Mouse (Mus musculus) limb, embryonic 10.5 days (tissue): ENCODE measurements around the gene Spic. TPM values are rescaled to one million over a fixed set of nuclear protein-coding genes. Genes with fewer than 3 reads are reported as not detected.
"Not testable (repeated sequence)": the region's sequence is repeated elsewhere in the genome, so short reads cannot be mapped to it uniquely, and the experiment has no call there.

Experiments used
- DNase-seq: peaks from one replicate; pipeline ENCODE4 v3.0.0-alpha.2; 2017; ENCODE audit warnings: low spot score
- H3K27ac ChIP-seq: fragments of 300-500 bp; sonication (generic); 2 replicates; pipeline ENCODE4 v1.5.1; 2016; ENCODE audit warnings: mild to moderate bottlenecking
- H3K27me3 ChIP-seq: fragments of 300-500 bp; sonication (generic); 2 replicates; pipeline ENCODE4 v1.6.1; 2016; ENCODE audit warnings: low read depth, mild to moderate bottlenecking; ENCODE audit not compliant: poor library complexity, severe bottlenecking
- H3K36me3 ChIP-seq: fragments of 300-500 bp; sonication (generic); 2 replicates; pipeline ENCODE4 v1.6.1; 2016; ENCODE audit warnings: mild to moderate bottlenecking, moderate library complexity
- H3K4me1 ChIP-seq: fragments of 300-500 bp; sonication (generic); 2 replicates; pipeline ENCODE4 v1.6.1; 2016
- H3K4me3 ChIP-seq: fragments of 300-500 bp; sonication (generic); 2 replicates; pipeline ENCODE4 v1.5.1; 2016; ENCODE audit warnings: mild to moderate bottlenecking, moderate library complexity
- H3K9me3 ChIP-seq: fragments of 300-500 bp; sonication (generic); replicated peaks from 2 replicates; pipeline ENCODE4 v1.6.1; 2016; ENCODE audit warnings: mild to moderate bottlenecking
- WGBS: fragments of 180-500 bp; shearing (Covaris S2); methylation state at CpG from one replicate; pipeline ENCODE4 v1.1.7; 2016; 5-methylcytosine and 5-hydroxymethylcytosine counted together
- polyA plus RNA-seq: library from polyadenylated mRNA; unstranded; fragments of >200 nt; fragmentation: Nextera tagmentation; extraction: Ambion mirVana; gene quantifications from 2 replicates; pipeline ENCODE4 v1.2.1, GENCODE M21; 2016

The Spic gene
- polyA plus RNA-seq, 1 experiment from 2014 or later = not detected

DNA sequence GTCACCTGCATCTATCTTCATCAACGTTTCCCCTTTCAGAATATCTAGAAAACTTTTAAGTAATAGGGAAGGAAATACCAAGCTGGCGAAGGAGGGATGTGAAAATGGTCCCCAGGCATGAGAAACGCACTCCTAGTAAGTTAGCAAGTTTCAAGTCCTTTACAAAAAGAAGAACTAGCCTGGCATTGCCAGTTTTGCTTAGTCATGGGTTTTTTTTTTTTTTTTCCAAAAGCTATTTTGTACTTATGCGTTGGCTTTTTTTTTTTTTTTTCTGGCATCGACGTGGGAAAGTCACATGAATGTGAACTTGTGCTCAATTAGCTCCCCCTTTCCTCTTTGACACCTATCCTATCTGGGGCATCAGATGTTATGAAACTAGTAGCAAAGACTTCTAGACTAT lies 27.5 kb upstream of the Spic start:
- no peaks in the 10 kb centered on the region for H3K9me3 ChIP-seq
- H3K36me3 ChIP-seq = no peaks in the 10 kb centered on the region
- no peak for DNase-seq
- 0 out of 2 replicates have a peak, but pooled peaks cover 2% of the 10 kb centered on the region for H3K4me1 ChIP-seq
- no peaks in the 10 kb centered on the region for H3K27me3 ChIP-seq
- 88% methylated on average over 6 of the region's 6 CpGs for WGBS
- no peak overlapping the region for H3K4me3 ChIP-seq
- H3K27ac ChIP-seq = no peak overlapping the region

DNA sequence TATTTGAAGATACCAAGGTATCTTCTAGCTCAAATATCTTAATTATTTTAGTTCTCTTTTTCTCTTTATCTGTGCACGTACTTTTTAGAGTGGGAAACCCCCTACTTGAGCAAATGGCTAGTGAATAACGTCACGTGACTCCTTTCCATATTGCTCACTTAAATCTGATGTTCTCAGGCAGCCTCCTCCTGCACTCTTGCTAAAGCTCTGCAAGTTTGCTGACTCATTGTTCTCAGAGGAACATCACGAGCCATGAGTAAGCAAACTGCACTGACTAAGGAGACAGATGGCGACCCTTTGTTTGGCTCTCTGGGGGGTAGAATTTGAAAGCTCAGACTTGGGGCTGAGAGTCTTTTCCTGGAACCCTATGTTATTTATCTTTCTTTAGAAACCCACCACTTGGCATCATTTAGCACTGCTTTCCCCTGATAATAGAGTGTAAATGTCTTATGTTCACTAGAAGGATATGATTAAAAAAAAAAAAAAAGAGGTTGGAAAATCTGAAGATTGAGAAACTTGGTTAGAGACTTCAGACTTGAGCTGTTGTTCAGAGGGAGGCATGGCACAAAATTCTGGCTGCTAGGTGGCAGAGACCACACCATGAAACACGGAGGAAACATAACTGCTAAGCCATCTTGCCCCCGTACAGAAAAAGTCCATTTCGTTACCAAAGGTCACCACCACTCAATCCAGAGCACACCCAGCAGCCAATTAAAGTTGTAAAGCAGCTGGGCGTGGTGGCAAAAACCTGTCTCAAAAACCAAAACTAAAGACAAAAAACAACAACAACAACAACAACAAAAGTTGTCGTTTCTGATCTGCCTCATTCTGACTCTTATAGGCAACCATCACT lies 24.1 kb upstream of the Spic start:
- 69% methylated on average over 10 of the region's 10 CpGs for whole genome bisulfite sequencing
- DNase-seq = no peak
- Histone ChIP-seq H3K27ac (no peak overlapping the region), H3K9me3 (no peaks in the 10 kb centered on the region), H3K27me3 (no peaks in the 10 kb centered on the region), H3K36me3 (no peaks in the 10 kb centered on the region), H3K4me3 (no peak overlapping the region), H3K4me1 (no peaks in the 10 kb centered on the region)

DNA sequence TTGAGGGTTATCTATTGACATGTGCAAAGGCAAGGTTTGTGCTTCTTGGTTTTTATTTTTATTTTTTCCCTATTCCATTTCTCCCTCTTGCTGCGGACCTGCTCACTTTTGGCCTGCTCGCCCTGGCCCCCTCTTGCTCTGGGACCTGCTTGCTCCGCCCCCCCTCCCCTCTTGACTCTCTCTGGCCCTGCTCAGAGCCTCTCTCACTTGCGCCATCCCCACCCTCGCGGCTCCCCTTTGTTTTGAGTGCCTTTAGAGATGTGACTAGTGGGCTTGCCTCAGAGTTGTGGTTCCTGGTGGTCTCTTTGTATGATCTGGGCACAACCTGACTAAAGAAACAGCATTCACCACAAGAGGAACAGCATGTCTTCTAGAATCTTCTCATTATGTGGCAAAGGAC lies 16.1 kb upstream of the Spic start:
- H3K27me3 ChIP-seq = no peaks in the 10 kb centered on the region
- no peaks in the 10 kb centered on the region for H3K9me3 ChIP-seq
- WGBS = 78% methylated on average over 6 of the region's 6 CpGs
- H3K27ac ChIP-seq = no peak overlapping the region
- no peaks in the 10 kb centered on the region for H3K36me3 ChIP-seq
- no peaks in the 10 kb centered on the region for H3K4me1 ChIP-seq
- no peak for DNase-seq
- H3K4me3 ChIP-seq = no peak overlapping the region

DNA sequence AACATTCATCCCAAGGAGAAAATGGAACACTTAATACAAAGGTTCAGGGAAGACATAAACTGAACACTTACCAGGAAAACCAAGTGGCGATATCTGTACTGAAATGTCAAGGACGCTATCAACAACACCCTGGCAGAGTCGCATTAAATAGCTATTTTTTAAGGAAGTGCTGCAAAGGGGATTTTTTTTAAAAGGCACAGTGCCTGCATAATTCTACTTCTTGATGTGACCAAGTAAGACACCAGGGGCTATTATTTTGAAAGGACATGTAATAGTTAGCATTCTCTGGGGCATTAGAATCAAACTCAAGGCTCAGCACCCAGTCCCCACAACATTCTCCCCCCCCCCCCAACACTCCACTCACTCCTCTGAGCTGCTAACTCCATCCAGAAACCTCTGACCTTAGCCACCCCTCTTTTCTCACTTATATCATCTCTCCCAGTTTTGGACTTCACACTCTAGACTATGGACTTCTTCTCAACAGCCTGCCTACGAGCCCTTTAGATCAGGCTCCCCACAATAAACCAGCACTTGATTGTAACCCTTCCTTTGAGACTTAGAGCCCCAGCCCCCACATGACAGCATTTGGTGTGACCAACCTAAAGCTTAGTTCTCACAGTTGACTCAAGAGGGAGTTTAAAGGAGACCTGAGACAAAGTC lies 1.8 kb downstream of the Spic start:
- H3K9me3 ChIP-seq = no peaks in the 10 kb centered on the region
- DNase-seq = no peak
- H3K27ac ChIP-seq = no peak overlapping the region
- no peaks in the 10 kb centered on the region for H3K27me3 ChIP-seq
- WGBS = 87% methylated on average over 4 of the region's 4 CpGs
- H3K36me3 ChIP-seq = no peaks in the 10 kb centered on the region
- H3K4me1 ChIP-seq = no peaks in the 10 kb centered on the region
- H3K4me3 ChIP-seq = no peak overlapping the region

DNA sequence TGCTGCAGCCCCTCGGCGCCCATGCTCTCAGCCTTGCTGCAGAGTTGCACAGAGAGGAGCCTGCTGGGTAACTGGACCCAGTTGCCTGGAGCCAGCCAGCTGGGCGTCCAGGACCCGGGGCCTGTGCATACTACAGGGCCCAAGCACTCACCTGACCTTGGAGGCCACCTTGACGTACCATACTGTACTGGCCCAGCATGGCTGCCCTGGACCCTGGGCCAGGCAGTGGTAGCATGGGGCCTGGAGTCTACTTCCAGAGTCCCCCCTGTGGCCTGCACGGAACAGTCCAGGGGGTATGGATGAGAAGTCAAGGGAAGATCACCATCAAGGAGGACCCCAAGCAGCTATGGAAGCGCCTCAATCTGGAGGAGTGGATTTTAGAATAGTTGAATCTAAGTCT lies 12.0 kb downstream of the Spic start:
- H3K4me3 ChIP-seq = no peak overlapping the region
- 89% methylated on average over 7 of the region's 7 CpGs for WGBS
- no peaks in the 10 kb centered on the region for H3K4me1 ChIP-seq

DNA sequence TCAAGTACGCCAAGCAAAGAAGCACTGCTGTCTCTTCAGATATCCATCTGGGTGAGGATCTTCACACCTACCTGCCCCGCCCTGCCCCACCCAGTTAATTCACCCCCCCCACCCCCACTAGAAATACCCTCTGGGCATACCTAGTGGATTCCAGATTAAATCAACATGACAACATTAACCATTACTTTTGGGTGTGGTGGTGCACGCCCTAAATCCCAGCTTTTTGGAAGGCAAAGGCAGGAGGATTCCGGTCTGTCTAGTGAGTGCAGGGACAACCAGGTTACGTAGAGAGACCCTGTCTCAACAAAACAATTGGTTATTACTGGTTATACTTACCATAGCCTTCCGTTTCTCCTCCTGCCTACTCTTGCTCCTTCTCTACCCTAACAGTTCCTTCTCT lies 12.7 kb downstream of the Spic start:
- Histone ChIP-seq H3K4me1 (no peaks in the 10 kb centered on the region), H3K27ac (no peak overlapping the region), H3K27me3 (no peaks in the 10 kb centered on the region), H3K4me3 (no peak overlapping the region), H3K9me3 (no peaks in the 10 kb centered on the region), H3K36me3 (no peaks in the 10 kb centered on the region)
- no peak for DNase-seq
- 88% methylated on average over 6 of the region's 6 CpGs for WGBS

More for the DNA sequence above, 12.0 kb downstream of the Spic start:
- no peaks in the 10 kb centered on the region for H3K9me3 ChIP-seq
- no peak for DNase-seq
- H3K27ac ChIP-seq = no peak overlapping the region
- H3K36me3 ChIP-seq = no peaks in the 10 kb centered on the region
- no peaks in the 10 kb centered on the region for H3K27me3 ChIP-seq

DNA sequence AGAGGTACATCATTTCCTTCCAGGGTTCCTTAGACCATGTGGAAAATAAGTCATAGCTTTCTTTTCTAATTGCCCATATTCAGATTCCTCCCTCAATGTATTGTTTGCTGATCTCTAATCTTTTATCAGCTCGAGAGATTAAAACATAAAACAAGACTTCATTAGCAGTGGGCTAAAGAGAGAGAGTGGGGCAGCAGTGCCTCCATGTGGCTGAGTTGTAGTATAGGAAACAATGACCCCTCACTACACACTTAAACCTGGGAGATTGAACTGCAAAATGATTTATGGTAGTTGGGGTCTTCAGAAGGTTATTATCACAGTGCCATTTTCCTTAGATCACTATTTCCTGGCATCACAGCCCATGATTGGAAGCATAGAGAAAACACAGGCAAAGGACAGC lies 15.1 kb downstream of the Spic start:
- H3K4me3 ChIP-seq = no peak overlapping the region
- DNase-seq = no peak
- WGBS = 66% methylated on average over 1 of the region's 1 CpGs
- no peaks in the 10 kb centered on the region for H3K4me1 ChIP-seq
- no peaks in the 10 kb centered on the region for H3K9me3 ChIP-seq
- no peaks in the 10 kb centered on the region for H3K36me3 ChIP-seq
- H3K27ac ChIP-seq = no peak overlapping the region
- no peaks in the 10 kb centered on the region for H3K27me3 ChIP-seq

DNA sequence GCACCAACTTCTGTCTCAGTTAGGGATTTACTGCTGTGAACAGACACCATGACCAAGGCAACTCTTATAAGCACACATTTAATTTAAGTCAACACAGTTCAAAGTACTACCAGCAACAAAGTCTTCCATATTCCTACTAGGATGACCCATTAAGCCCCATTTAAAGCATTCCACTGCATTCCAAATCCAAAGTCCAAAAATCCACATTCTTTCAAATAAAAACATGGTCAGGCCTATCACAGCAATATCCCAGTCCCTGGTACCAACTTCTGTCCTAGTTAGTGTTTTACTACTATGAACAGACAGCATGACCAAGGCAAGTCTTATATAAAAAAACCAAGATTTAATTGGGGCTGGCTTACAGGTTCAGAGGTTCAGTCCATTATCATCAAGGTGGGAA lies 21.0 kb downstream of the Spic start:
- not testable (repeated sequence) for H3K36me3 ChIP-seq, DNase-seq, H3K27me3 ChIP-seq, H3K9me3 ChIP-seq, H3K4me1 ChIP-seq, H3K27ac ChIP-seq, H3K4me3 ChIP-seq

DNA sequence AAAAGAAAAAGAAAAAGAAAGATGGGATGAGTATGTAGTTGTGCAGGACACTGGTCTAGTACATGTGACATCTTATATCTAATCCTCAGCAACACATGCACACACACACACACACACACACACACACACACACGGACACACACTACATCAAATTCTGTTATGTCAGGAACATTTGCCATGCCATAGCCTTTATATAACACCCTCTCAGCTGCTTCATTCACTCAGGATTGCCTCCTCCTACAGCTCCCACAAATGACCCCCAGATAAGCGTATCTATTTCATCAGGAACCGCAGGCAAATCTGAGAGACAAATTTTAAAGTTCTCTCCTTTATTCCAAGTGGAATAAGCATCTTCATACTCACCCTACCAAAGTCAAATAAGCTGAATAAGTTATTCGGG lies 25.9 kb downstream of the Spic start:
- 96% methylated on average over 4 of the region's 4 CpGs for WGBS
- Histone ChIP-seq H3K36me3 (no peaks in the 10 kb centered on the region), H3K27me3 (no peaks in the 10 kb centered on the region), H3K4me3 (no peak overlapping the region), H3K4me1 (no peaks in the 10 kb centered on the region), H3K9me3 (no peaks in the 10 kb centered on the region), H3K27ac (no peak overlapping the region)
- DNase-seq = no peak

DNA sequence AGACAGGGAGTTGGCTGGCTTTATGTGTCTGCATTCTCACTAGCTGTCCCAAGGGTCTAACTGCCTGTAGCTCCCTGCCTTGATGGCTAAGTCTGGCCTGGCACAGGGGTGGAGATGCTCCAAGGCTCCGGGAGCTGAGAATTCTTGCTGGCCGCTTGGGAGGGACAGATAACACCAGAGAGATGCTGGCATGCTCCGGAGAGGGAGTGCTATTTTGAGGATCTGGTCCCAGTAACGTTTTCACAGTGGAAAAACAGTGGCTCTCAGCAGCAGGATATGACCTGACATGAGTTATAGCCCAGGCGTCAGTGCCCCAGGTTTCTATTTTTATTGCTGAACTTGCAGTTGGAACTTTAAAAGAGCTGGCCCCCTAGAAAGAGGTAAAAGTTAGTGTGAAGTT lies 39.4 kb downstream of the Spic start:
- H3K27ac ChIP-seq = no peak overlapping the region

DNA sequence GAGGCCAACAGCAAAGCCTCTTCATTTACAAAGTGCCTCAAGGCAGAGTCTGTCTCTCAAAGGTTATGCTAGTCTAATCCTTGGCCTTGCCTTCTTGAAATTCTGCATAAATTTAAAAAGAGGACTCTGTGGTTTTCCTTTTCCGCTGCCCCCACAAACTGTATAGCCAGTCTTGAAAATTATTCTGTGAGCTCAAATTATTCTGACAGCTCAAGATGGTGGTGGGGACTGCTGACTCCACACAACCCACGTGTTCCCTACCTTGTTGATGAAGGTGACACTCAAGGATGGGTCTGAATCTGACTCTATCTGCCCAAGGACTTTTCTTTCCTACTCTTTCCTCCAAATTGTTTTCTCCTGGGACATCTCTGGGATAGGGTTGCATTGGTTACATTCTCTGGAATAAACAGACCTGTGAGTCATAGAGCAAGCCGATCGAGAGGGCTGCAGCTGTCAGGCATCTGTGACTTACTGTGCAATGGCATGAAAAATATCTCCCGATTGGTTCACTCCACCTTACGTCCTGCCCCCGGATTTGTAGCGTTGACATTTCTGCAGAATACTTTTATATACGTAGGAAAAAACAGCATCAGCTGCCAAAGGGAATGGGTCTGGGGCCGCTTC lies 53.4 kb downstream of the Spic start:
- 90% methylated on average over 10 of the region's 10 CpGs for WGBS
- Histone ChIP-seq H3K27me3 (no peaks in the 10 kb centered on the region), H3K36me3 (no peaks in the 10 kb centered on the region), H3K9me3 (no peaks in the 10 kb centered on the region), H3K4me3 (no peak overlapping the region), H3K27ac (no peak overlapping the region), H3K4me1 (peaks cover 10% of the 10 kb centered on the region; the same call in 1 of the 2 replicates)
- no peak for DNase-seq

More for the DNA sequence above, 39.4 kb downstream of the Spic start:
- no peaks in the 10 kb centered on the region for H3K9me3 ChIP-seq
- no peaks in the 10 kb centered on the region for H3K27me3 ChIP-seq
- no peaks in the 10 kb centered on the region for H3K36me3 ChIP-seq
- H3K4me3 ChIP-seq = no peak overlapping the region
- H3K4me1 ChIP-seq = peaks cover 6% of the 10 kb centered on the region
- 62% methylated on average over 5 of the region's 5 CpGs for WGBS
- DNase-seq = no peak

DNA sequence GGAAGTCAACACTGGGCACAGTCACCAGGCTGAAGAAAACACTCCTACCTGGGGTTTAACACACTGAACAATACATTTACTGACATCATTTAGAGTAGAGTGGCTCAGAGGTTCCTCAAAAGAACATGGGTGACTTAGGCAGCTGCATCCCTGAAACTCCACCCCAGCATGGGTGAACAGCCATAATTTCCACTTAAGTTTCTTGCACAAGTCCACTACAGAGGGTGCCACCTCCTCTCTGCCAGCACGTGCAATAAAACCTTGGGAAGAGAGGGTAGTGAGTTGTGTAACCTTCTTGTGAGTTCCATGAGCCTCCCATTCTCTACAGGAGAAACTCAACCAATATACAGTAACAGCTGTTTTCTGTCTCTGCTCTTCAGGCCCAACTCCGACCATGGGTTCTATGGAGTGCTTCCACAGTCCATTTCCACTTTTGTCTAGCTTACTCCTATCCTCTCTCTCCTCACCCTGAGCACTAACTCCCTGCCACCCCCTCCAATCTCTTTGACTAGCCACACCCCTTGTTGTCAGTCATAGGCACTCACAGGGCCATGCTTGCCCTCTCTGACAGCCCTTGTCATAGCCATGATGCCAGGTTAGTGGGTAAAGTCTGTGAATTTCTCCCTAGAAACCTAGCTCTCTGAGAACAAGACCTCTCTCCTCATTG lies 54.0 kb downstream of the Spic start:
- no peak for DNase-seq
- WGBS = 84% methylated on average over 2 of the region's 2 CpGs

DNA sequence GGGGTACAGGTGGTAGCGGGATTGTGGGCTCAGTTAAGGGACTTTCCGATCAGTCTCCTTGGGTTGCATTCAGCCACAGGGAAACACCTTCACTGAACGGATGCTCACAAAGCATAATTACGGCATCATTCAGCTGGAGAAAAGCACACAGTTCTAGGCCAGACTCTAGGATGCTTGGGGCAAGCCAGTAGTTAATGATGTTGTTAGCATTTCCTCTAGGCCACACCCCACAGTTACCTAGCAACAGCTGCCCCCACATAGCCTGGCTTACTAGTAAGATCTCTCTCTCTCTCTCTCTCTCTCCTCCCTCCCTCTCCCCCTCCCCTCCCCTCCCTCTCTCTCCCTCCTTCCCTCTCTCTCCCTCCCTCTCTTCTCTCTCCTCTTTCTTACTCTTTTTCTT lies 57.8 kb downstream of the Spic start:
- Histone ChIP-seq H3K27me3 (no peaks in the 10 kb centered on the region), H3K4me3 (no peak overlapping the region), H3K4me1 (peaks cover 12% of the 10 kb centered on the region; the same call in 1 of the 2 replicates), H3K36me3 (no peaks in the 10 kb centered on the region), H3K9me3 (no peaks in the 10 kb centered on the region), H3K27ac (no peak overlapping the region; the same call in 1 of the 2 replicates)
- WGBS = 75% methylated on average over 4 of the region's 4 CpGs
- DNase-seq = peak; percentile 34

More for the DNA sequence above, 54.0 kb downstream of the Spic start:
- no peak overlapping the region for H3K27ac ChIP-seq
- H3K4me1 ChIP-seq = peaks cover 12% of the 10 kb centered on the region; the same call in 1 of the 2 replicates
- H3K36me3 ChIP-seq = no peaks in the 10 kb centered on the region
- H3K4me3 ChIP-seq = no peak overlapping the region
- no peaks in the 10 kb centered on the region for H3K9me3 ChIP-seq
- H3K27me3 ChIP-seq = no peaks in the 10 kb centered on the region
